Mouse (Mus musculus) frontal cortex, postnatal 36 days (tissue): ENCODE results near the gene Nr0b2.
"Not testable (repeated sequence)": the region's sequence is repeated elsewhere in the genome, so short reads cannot be mapped to it uniquely, and the experiment has no call there.

Source experiments
- DNase-seq, 2 experiments: peaks; one replicate each; pipeline ENCODE4 v3.0.0; 2022; ENCODE audit warnings: low spot score in 2 of 2

The Nr0b2 gene

GRCm38 (mm10) chr4:133552768-133553447 lies at the start of gene Nr0b2:
Gene Nr0b2 (plus strand): TSS chr4:133553376.
- DNase-seq = no peak

GRCm38 (mm10) chr4:133504300-133504699 lies 48.9 kb upstream of the Nr0b2 start:
- DNase-seq = no peak

- no peak for DNase-seq
Observed at GRCm38 (mm10) chr4:133504755-133505485, 48.3 kb upstream of the Nr0b2 start.

GRCm38 (mm10) chr4:133506573-133506972 lies 46.6 kb upstream of the Nr0b2 start:
- DNase-seq = no peak

GRCm38 (mm10) chr4:133508990-133509389 lies 44.2 kb upstream of the Nr0b2 start:
- peak; percentile 54 to 66 for DNase-seq

- DNase-seq = no peak
Observed at GRCm38 (mm10) chr4:133511050-133511449, 42.1 kb upstream of the Nr0b2 start.

- not testable (repeated sequence) for DNase-seq
Observed at GRCm38 (mm10) chr4:133512511-133512910, 40.7 kb upstream of the Nr0b2 start.

DNA sequence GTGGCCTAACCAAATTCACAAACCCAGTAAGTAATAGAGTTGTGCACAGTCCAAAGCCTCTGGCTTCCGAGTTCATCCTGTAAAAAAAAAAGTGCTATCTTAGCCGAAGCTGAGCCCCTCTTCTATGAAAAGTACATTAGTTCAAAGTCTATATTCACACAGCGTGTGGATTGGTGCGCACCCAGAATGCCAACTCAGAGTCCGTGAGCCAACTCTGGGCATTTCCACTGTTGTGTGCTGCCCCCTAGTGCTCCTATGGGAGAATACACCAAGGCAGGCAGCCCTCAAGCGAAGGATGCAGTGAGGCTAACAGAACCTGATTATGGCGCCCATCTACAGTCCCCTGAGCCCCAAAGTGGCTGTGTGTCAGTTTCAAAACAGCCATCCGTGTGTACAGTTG lies 40.2 kb upstream of the Nr0b2 start:
- DNase-seq = peak; percentile 78 to 80

DNA sequence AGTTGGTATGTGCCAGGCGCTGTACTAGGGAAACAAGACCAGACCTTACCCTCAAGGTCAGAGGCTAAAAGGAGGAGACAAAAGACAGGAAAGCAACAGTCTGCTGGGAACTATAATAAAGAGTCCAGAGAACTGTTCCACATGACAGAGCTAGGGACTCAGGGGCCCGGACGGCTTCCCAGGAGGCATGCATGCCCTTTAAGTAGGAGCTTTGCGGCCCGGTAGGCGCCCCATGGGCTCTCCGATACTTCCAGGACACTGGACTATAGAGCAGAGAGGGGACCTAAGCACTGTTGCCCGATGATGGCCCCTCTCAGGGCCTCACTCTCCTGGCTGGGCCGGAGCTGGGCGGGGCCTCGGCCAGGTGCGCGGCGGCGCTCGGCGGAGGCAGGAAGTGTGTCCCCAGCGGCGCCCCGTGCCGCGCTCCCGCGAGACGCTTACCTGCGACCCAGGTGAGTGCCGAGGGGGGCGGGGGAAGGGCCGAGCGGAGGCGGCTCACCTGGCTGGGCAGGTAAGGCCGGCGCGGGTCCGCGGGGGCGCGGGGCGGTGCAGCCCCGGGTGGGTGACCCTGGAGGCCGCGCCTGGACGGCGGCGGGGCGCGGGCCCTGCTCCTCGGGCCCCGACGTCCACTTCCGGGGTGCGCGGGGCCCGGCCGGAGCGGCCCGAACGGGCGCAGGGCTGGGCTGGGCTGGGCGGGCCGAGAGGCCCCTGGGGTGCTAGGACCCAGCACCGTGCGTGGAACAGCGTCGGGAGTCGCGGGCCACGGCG lies 34.4 kb upstream of the Nr0b2 start, which contains the start of gene Kdf1:
TSS of gene Kdf1 (plus strand) at position 363 of the 768 bp plus-strand sequence.
- no peak for DNase-seq

GRCm38 (mm10) chr4:133519369-133519665 lies 33.9 kb upstream of the Nr0b2 start:
- no peak for DNase-seq

- no peak for DNase-seq
Observed at GRCm38 (mm10) chr4:133521502-133521901, 31.7 kb upstream of the Nr0b2 start.

DNA sequence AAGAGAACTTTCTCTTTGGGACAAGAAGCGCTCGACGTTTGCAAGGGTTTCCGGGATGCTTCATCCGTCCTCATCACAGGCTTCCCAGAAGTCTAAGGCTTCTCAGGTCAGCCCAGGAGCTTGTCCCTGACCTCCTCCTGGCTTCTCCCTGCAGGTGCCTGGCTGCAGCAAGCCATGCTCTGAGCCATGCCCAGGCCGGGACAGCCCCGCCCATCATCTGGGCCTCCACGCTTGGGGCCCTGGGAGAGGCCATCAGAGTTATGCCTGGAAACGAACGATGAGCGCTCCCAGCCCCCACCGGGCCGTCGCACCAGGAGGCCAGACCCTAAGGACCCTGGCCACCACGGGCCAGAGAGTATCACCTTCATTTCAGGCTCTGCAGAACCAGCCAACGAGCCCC lies 25.4 kb upstream of the Nr0b2 start:
- DNase-seq = no peak

DNA sequence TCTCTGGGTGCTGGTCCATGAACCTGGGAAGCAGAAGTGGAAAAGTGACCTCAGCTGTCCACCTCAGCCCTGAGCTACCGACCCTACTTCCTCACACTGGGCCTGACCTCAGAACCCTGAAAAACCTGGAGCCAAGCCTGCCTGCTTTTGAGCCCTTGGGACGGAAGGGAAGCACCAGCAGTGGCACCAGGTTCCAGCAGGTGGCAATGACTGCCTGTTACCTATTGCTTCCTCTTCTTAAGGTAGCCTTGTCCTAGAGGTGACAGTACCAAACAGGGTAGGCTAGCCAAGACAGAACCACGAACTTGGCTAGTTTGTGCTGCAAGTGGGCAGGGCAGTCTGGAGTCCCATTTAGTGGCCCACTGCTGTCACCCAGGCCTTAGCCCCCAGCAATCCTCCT lies 20.4 kb upstream of the Nr0b2 start:
- no peak for DNase-seq

GRCm38 (mm10) chr4:133536081-133536480 lies 17.1 kb upstream of the Nr0b2 start:
- DNase-seq = no peak

DNA sequence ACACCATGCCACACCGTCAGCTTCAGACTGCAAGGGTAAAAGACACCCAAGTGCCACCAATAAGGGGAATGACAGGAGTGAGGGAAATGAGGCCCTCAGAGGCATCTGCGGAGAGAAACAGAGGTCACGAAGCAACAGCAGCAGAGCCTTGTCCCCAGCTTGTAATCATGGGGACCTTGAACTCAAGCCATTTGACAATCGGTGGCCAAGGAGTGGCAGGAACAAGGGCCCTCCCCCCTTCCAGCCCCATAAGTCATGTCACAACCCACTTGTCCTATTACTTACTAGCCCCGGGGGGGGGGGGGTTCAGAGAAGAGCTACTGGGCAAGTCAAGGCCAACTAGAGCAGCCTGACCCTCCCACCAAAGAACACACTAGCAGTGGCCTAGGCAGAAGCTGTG lies 16.5 kb upstream of the Nr0b2 start:
- DNase-seq = no peak

- peak; percentile 95 to 96 for DNase-seq
Observed at GRCm38 (mm10) chr4:133545272-133546231, 7.6 kb upstream of the Nr0b2 start, which contains the start of gene Nudc. Gene Nudc (minus strand): TSS chr4:133545996.

DNA sequence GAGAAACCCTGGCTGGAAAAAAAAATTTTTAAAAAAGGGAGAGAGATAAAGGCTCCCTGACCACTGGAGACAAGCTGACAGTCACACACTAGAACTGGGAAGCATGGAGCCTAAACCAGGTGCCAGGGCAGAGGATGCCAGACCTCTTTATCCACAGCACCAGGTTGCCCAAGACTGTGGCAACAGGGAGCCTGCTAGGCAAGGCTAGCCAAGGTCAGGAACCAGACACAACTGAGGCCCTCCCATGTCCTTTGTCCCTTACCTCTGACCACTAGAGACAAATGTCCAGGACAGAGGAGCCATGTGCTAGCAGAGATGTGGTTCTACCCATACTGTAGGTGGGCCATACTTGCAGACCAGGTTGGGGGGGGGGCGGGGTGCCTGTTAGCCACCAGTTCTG lies 1.1 kb upstream of the Nr0b2 start:
- no peak for DNase-seq

DNA sequence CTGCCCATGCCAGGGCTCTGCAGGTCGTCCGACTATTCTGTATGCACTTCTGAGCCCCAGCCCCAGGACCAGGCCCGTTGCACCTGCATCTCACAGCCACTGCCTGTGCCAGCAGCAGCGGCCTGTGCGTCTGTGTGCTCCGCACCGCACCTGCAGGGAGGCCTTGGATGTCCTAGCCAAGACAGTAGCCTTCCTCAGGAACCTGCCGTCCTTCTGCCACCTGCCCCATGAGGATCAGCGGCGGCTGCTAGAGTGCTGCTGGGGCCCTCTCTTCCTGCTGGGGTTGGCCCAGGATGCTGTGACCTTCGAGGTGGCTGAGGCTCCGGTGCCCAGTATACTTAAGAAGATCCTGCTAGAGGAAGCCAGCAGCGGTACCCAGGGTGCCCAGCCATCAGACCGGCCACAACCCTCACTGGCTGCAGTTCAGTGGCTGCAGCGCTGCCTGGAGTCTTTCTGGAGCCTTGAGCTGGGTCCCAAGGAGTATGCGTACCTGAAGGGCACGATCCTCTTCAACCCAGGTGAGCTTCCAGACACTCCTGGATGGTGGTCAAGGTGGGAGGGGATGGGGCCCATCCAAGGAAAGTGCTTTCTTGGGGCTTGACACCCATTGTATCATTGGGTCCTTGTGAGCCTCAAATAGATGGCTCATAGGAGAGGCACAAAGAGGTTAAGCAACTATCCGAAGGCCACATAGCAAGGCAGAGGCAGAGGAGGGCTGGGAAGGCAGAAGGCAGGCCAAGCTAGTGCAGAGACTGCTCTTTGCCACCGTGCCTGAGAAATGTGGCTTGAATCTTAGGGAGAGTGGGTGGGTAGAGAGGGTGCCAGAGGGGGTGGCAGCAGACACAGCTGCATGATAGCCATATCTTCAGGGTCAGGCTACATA lies 513 bp downstream of the Nr0b2 start:
- no peak for DNase-seq

- DNase-seq = no peak
Observed at GRCm38 (mm10) chr4:133557041-133557717, 4.0 kb downstream of the Nr0b2 start.

DNA sequence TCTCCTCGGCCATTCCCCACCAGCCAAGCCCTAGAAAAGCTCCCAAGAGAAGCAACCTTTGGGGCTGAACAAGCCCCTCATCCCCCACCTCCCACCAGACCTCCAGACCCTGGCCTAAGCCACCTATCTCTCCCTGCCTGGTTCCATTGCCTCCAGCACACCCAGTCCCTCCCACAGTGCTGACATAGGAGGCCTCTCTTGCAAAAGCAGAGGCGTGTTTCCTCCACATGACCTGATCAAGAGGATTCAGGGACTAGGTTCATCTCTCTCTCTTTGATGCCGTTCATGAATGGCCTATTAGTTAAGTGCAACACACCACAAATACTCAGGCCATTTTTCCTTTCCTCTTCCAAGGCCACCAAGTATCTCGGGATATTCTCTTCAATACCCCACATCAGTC lies 6.7 kb downstream of the Nr0b2 start:
- DNase-seq = no peak
